ENCODE assay signal across 8 mouse cellular contexts in genomic region chr4:133074894-133075572, GRCm38 (mm10). TPM values are rescaled to one million over a fixed set of nuclear protein-coding genes. Genes with fewer than 3 reads are reported as not detected.
DNase-seq lines count a peak whose midpoint lies in the region; ATAC-seq lines count a peak whose summit lies in the region.

No protein-coding gene starts in this region.

- H3K27me3 ChIP-seq in megakaryocyte, embryonic 14.5 days (replicated peaks) = no peaks in the 10 kb centered on the region
- H3K27me3 ChIP-seq in hindbrain, embryonic 16.5 days (replicated peaks; ENCODE audit: control insufficient read depth, insufficient read depth, low read length) = no peaks in the 10 kb centered on the region
- no peaks in the 10 kb centered on the region for H3K27me3 ChIP-seq in neural tube, embryonic 15.5 days (replicated peaks)

- H3K4me3 ChIP-seq in megakaryocyte, embryonic 14.5 days (replicated peaks) = peak overlapping the region; percentile 38
- no peak overlapping the region for H3K4me3 ChIP-seq in hindbrain, embryonic 16.5 days (ENCODE audit: low read length)
- H3K4me3 ChIP-seq in neural tube, embryonic 15.5 days (replicated peaks) = no peak overlapping the region

- WGBS in hindbrain, embryonic 16.5 days = 47% methylated on average over 8 of the region's 8 CpGs
- 41% methylated on average over 8 of the region's 8 CpGs for WGBS in neural tube, embryonic 15.5 days

- ATAC-seq in cerebellum, adult (ENCODE audit: insufficient number of reproducible peaks, low FRiP score, low TSS enrichment) = peak; percentile 39; the same call in 1 of the 2 replicates
- no peak for ATAC-seq in megakaryocyte, adult 5-6 weeks (ENCODE audit: poor library complexity, severe bottlenecking)
- peak; percentile 48; the same call in 1 of the 2 replicates for ATAC-seq in hindbrain, embryonic 16.5 days
- peak; percentile 45; the same call in 1 of the 2 replicates for ATAC-seq in neural tube, embryonic 15.5 days (ENCODE audit: low FRiP score)

- peaks cover 100% of the 10 kb centered on the region for H3K36me3 ChIP-seq in megakaryocyte, embryonic 14.5 days (replicated peaks; ENCODE audit: low read length)
- peaks cover 11% of the 10 kb centered on the region for H3K36me3 ChIP-seq in hindbrain, embryonic 16.5 days (ENCODE audit: control insufficient read depth, insufficient read depth, low read length)
- H3K36me3 ChIP-seq in neural tube, embryonic 15.5 days = peaks cover 22% of the 10 kb centered on the region

- peak overlapping the region; percentile 46 for H3K9ac ChIP-seq in hindbrain, embryonic 16.5 days (ENCODE audit: low read depth, low read length)
- no peak overlapping the region for H3K9ac ChIP-seq in neural tube, embryonic 15.5 days (replicated peaks)

- DNase-seq in cerebellum, adult 11 months = no peak
- no peak for DNase-seq in lung, postnatal 4 days
- DNase-seq in MN1 (ENCODE audit: low spot score) = no peak

- H3K9me3 ChIP-seq in megakaryocyte, embryonic 14.5 days = no peaks in the 10 kb centered on the region
- no peaks in the 10 kb centered on the region for H3K9me3 ChIP-seq in hindbrain, embryonic 16.5 days (ENCODE audit: control insufficient read depth, low read length)
- H3K9me3 ChIP-seq in neural tube, embryonic 15.5 days (replicated peaks) = no peaks in the 10 kb centered on the region

- peaks cover 92% of the 10 kb centered on the region for H3K4me1 ChIP-seq in megakaryocyte, embryonic 14.5 days
- peaks cover 25% of the 10 kb centered on the region for H3K4me1 ChIP-seq in hindbrain, embryonic 16.5 days (ENCODE audit: control insufficient read depth, insufficient read depth, low read depth, low read length)
- peaks cover 65% of the 10 kb centered on the region for H3K4me1 ChIP-seq in neural tube, embryonic 15.5 days

- peak overlapping the region; percentile 86 for H3K27ac ChIP-seq in hindbrain, embryonic 16.5 days (ENCODE audit: low read depth, low read length)
- peak overlapping the region; percentile 83 for H3K27ac ChIP-seq in neural tube, embryonic 15.5 days (replicated peaks)

- no peak overlapping the region; the same call in 1 of the 2 replicates for H3K4me2 ChIP-seq in hindbrain, embryonic 16.5 days (ENCODE audit: low read length)
- no peak overlapping the region for H3K4me2 ChIP-seq in neural tube, embryonic 15.5 days

RNA-seq across cellular contexts. Expression of gene Wasf2, which starts 55.3 kb away (rescaled TPM):
- polyA plus RNA-seq in megakaryocyte, embryonic 14.5 days (2012; ENCODE audit: insufficient read depth, low replicate concordance) = 43.7 and 76.2 TPM in 2 replicates
- 226 and 236 TPM in 2 replicates for total RNA-seq in megakaryocyte, adult 5-6 weeks (2015)
- 56.9 and 75.4 TPM in 2 replicates for total RNA-seq in megakaryocyte, adult 5-6 weeks (2017)
- 22.7 and 23.2 TPM in 2 replicates for polyA plus RNA-seq in hindbrain, embryonic 16.5 days (2015; fragmentation: Nextera tagmentation; extraction: Ambion mirVana)
- polyA plus RNA-seq in neural tube, embryonic 15.5 days (2015; fragmentation: Nextera tagmentation; extraction: Ambion mirVana) = 22.2 and 45.6 TPM in 2 replicates
